Mouse (Mus musculus): Measurements from ENCODE around the gene Gm21173. TPM values are rescaled to one million over a fixed set of nuclear protein-coding genes. Genes with fewer than 3 reads are reported as not detected.

Gene Gm21173
- polyA plus RNA-seq (2012; rRNA removed; ENCODE audit: low replicate concordance) = not detected in 2 replicates

GRCm38 (mm10) chrY:76761300-76761699 is at the start of gene Gm21173:
Gm21173 (plus strand) TSS chrY:76761600.

All from duodenum, adult 2 months (tissue).